Mouse (Mus musculus): Measurements from ENCODE around the gene Gcm2. TPM values are rescaled to one million over a fixed set of nuclear protein-coding genes. Genes with fewer than 3 reads are reported as not detected.

The Gcm2 gene
- polyA plus RNA-seq, 1 experiment from 2014 or later, result not detected

DNA sequence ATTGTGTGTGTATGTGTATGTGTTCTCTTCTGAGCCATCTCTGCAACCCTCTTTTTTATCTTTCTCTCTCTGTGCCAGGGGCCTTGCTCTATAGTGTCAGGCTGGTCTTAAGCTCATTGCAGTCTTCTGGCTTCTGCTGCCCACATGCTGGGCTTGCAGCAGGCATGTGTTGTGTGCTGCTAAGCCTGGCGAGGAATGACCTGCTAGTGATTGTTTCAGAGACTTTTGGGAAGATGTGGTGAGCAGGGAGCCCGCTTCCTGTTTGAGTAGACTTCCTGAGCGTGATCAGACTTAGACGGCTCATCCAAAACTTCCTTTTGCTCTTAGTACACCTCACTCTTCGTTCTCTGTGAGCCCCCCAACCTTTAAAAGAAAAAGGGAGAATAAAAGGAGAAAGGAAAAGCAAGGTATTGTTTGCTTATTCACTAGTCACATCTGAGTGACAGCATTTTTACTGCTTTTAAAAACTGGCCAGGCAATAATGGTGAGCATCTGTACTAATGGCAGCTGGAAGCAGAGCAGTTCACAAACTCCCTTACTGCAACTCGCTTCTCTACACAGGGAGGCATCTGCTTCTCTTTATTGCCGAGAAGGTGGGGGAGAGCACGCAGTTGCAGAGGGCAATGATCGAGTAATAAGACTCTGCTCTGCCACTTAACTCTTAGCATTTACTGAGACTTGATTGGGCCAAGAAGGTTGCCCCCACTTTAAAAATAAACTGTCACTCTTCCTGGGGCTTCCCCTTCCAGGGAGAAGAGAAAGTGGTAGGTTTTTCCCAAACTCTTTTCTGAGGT, 8.5 kb upstream of the Gcm2 start:
- 30% methylated on average over 9 of the region's 9 CpGs for WGBS
- Histone ChIP-seq H3K9me3 (ENCODE audit: control insufficient read depth, low read length) (no peaks in the 10 kb centered on the region), H3K27me3 (replicated peaks; ENCODE audit: control insufficient read depth, insufficient read depth, low read length) (0 out of 2 replicates have a peak, but pooled peaks cover 4% of the 10 kb centered on the region), H3K4me2 (ENCODE audit: low read length) (no peak overlapping the region), H3K36me3 (ENCODE audit: control insufficient read depth, insufficient read depth) (no peaks in the 10 kb centered on the region), H3K4me1 (replicated peaks; ENCODE audit: control insufficient read depth, insufficient read depth, low read length) (no peaks in the 10 kb centered on the region), H3K27ac (ENCODE audit: low read length) (no peak overlapping the region), H3K9ac (replicated peaks; ENCODE audit: low read depth, low read length) (no peak overlapping the region), H3K4me3 (replicated peaks; ENCODE audit: low read length) (no peak overlapping the region)
- ATAC-seq, result no peak

DNA sequence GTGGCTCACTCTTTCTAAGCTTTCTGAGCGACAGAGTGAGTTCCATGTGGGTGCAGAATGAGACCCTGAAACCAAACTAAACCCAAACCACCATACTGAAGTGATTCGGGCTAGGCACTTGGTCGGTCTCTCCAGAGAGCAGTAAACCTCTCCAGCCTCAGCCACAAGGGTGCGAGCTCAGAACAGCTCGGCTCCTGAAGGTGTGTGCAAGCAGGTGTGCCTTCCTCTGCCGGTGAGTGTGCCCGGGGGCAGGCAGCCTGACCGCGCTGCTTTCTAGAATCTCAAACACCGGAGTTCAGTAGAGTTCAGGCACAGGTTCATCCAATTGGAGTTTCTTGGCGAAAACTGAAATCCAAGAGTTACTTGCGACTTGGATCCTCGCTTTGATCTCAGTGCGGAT, 3.1 kb upstream of the Gcm2 start, which contains the start of gene Sycp2l:
TSS of gene Sycp2l (plus strand) at position 368 of the 400 bp plus-strand sequence.
- no peak within 1 kb of the TSS for H3K4me3 ChIP-seq (replicated peaks; ENCODE audit: low read length)
- 29% methylated on average over 14 of the region's 14 CpGs for WGBS

DNA sequence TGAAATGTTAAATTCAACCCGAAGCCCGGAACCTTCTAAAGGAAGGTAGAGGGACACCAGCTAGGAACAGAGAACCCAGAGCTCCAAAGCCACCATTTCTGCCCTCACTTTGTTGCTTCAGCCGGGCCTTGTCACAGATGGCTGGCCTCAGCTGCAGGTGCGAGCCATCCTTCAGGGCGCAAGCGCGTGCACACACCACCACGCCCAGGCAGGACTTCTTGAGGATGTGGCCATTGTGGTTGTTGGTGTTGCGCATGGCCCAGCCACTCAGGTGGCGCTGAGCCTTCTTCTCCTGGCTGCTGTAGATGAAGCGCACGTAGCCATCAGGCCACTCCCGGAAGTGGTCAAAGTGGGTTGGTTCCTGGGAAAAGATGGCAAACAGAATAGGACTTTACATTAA, 5.3 kb downstream of the Gcm2 start:
- ATAC-seq, result no peak

More for the DNA sequence above, 3.1 kb upstream of the Gcm2 start, which contains the start of gene Sycp2l:
- H3K9ac ChIP-seq (replicated peaks; ENCODE audit: low read depth, low read length), result no peak within 1 kb of the TSS
- no peak within 1 kb of the TSS for H3K27ac ChIP-seq (ENCODE audit: low read length)
- no peaks in the 10 kb centered on the region for H3K36me3 ChIP-seq (ENCODE audit: control insufficient read depth, insufficient read depth)
- 0 out of 2 replicates have a peak within 1 kb of the TSS, but pooled peaks have one; percentile 7 for H3K4me2 ChIP-seq (ENCODE audit: low read length)
- no peaks in the 10 kb centered on the region for H3K4me1 ChIP-seq (replicated peaks; ENCODE audit: control insufficient read depth, insufficient read depth, low read length)
- 0 out of 2 replicates have a peak, but pooled peaks cover 7% of the 10 kb centered on the region for H3K27me3 ChIP-seq (replicated peaks; ENCODE audit: control insufficient read depth, insufficient read depth, low read length)
- ATAC-seq, result no peak
- H3K9me3 ChIP-seq (ENCODE audit: control insufficient read depth, low read length), result no peaks in the 10 kb centered on the region

DNA sequence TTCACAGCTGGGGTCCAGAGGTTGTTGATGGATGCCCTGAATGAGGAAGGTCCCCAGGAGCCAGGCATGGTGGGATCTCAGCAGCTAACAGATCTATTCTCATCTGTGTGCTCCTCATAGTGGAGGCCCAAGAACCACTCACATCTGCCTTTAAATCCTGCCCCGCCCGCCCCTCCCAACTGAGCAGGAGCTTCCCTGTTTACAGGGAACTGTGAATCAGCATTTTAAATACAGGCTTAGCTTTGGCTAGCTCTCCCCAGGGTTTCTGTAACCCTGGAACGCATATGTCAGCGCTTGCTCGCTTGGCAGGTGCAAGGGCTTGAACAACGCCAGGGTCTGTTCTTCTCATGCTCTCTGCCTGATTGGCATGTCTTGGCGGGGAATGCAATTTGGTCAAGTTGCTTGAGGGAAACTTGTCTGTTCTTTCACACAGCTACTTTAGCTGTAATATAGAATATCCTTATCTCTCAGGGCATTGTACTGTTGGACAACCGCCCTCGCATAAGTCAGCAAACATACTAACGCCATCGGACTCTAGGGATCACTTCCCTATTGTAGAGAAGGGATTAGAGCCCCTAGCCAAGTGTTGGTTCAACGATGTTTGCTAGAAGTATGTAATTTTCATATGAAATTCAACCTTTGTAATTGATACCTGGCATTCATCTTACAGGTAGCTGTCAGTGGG, 6.9 kb downstream of the Gcm2 start:
- H3K4me1 ChIP-seq (replicated peaks; ENCODE audit: control insufficient read depth, insufficient read depth, low read length), result no peaks in the 10 kb centered on the region
- H3K4me3 ChIP-seq (replicated peaks; ENCODE audit: low read length), result no peak overlapping the region
- H3K36me3 ChIP-seq (ENCODE audit: control insufficient read depth, insufficient read depth), result no peaks in the 10 kb centered on the region
- WGBS, result 69% methylated on average over 12 of the region's 12 CpGs
- no peak overlapping the region for H3K4me2 ChIP-seq (ENCODE audit: low read length)
- no peak overlapping the region for H3K27ac ChIP-seq (ENCODE audit: low read length)
- H3K27me3 ChIP-seq (replicated peaks; ENCODE audit: control insufficient read depth, insufficient read depth, low read length), result no peaks in the 10 kb centered on the region
- no peaks in the 10 kb centered on the region for H3K9me3 ChIP-seq (ENCODE audit: control insufficient read depth, low read length)
- ATAC-seq, result no peak
- H3K9ac ChIP-seq (replicated peaks; ENCODE audit: low read depth, low read length), result no peak overlapping the region

More for the DNA sequence above, 5.3 kb downstream of the Gcm2 start:
- Histone ChIP-seq H3K27ac (ENCODE audit: low read length) (no peak overlapping the region), H3K27me3 (replicated peaks; ENCODE audit: control insufficient read depth, insufficient read depth, low read length) (no peaks in the 10 kb centered on the region), H3K36me3 (ENCODE audit: control insufficient read depth, insufficient read depth) (no peaks in the 10 kb centered on the region), H3K9me3 (ENCODE audit: control insufficient read depth, low read length) (no peaks in the 10 kb centered on the region), H3K4me1 (replicated peaks; ENCODE audit: control insufficient read depth, insufficient read depth, low read length) (no peaks in the 10 kb centered on the region), H3K4me2 (ENCODE audit: low read length) (no peak overlapping the region), H3K4me3 (replicated peaks; ENCODE audit: low read length) (no peak overlapping the region), H3K9ac (replicated peaks; ENCODE audit: low read depth, low read length) (no peak overlapping the region)
- 96% methylated on average over 13 of the region's 13 CpGs for WGBS

DNA sequence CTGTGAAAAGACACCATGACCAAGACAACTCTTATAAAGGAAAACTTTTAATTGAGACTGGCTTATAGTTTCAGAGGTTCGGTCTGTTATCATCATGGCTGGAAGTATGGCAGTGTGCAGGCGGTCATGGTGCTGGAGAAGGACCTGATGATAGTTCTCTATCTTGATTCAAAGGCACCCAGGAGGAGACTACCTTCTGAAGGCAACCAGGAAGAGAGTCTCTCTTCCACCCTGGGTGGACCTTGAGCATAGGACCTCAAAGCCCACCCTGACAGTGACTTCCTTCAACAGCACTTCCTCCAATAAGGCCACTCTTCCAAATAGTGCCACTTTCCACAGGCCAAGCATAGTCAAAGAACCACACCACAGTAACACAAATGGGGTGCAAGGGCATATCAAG, 10.8 kb downstream of the Gcm2 start:
- H3K9me3 ChIP-seq (ENCODE audit: control insufficient read depth, low read length), result no peaks in the 10 kb centered on the region
- H3K27ac ChIP-seq (ENCODE audit: low read length), result no peak overlapping the region
- H3K36me3 ChIP-seq (ENCODE audit: control insufficient read depth, insufficient read depth), result no peaks in the 10 kb centered on the region
- no peaks in the 10 kb centered on the region for H3K4me1 ChIP-seq (replicated peaks; ENCODE audit: control insufficient read depth, insufficient read depth, low read length)
- H3K27me3 ChIP-seq (replicated peaks; ENCODE audit: control insufficient read depth, insufficient read depth, low read length), result no peaks in the 10 kb centered on the region
- H3K4me2 ChIP-seq (ENCODE audit: low read length), result no peak overlapping the region
- WGBS, result 92% methylated on average over 2 of the region's 2 CpGs
- no peak for ATAC-seq
- no peak overlapping the region for H3K9ac ChIP-seq (replicated peaks; ENCODE audit: low read depth, low read length)
- H3K4me3 ChIP-seq (replicated peaks; ENCODE audit: low read length), result no peak overlapping the region

DNA sequence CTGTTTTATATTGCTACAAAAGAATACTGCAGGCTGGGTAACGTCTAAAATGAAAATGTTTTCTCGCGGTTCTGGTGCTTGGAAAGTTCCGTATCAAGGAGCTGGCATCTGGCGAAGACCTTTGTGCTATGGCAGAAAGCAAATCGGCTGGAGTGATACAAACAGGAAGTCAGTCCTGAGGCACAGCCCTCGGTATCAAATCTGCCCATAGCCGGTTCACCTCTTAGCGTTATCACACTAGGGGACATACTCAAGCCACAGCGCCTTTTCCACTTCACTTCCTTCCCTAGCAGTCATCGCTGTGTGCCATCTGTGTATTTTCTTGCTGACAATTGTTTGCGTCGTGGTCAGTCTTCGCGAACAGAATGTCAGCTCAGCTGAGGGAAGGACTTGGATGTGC, 12.5 kb downstream of the Gcm2 start:
- Histone ChIP-seq H3K9me3 (ENCODE audit: control insufficient read depth, low read length) (no peaks in the 10 kb centered on the region), H3K27ac (ENCODE audit: low read length) (no peak overlapping the region), H3K9ac (replicated peaks; ENCODE audit: low read depth, low read length) (no peak overlapping the region), H3K4me1 (replicated peaks; ENCODE audit: control insufficient read depth, insufficient read depth, low read length) (no peaks in the 10 kb centered on the region), H3K36me3 (ENCODE audit: control insufficient read depth, insufficient read depth) (no peaks in the 10 kb centered on the region), H3K27me3 (replicated peaks; ENCODE audit: control insufficient read depth, insufficient read depth, low read length) (no peaks in the 10 kb centered on the region), H3K4me2 (ENCODE audit: low read length) (no peak overlapping the region), H3K4me3 (replicated peaks; ENCODE audit: low read length) (no peak overlapping the region)
- 89% methylated on average over 15 of the region's 15 CpGs for whole genome bisulfite sequencing
- no peak for ATAC-seq

DNA sequence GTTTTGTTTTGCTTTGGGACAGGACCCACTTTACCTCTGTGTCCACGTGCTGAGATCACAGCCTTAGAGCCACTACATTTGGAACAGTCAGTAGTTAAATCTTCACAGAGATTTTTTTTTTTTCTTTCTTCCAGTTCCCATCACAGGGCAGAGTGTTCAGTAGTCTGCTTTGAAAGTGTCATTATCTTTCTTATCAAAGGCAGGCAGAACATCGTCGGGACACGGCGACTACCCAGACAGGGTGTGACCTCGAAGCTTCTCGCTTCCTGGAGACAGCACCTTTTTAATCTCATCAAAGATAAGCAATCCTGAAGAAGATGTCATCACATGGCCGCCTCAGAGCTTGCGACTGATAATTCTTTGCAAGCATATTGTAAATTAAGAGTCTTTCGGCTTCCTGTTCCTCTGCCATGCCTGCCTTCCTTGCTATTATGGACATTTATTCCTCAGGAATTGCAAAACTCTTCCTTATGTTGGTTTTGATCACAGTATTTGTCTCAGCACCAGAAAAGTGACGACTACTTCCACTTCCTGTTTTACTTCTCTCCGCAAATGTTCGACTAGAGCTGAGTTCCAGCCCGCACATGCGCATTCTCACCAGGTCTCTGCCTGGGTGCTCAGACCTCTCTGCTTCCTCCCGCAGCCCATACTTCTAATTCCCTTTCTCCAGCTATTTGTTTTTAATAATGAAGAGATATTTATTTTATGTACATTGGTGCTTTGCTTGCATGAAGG, 13.3 kb downstream of the Gcm2 start:
- H3K9ac ChIP-seq (replicated peaks; ENCODE audit: low read depth, low read length), result no peak overlapping the region
- no peak overlapping the region for H3K4me3 ChIP-seq (replicated peaks; ENCODE audit: low read length)
- ATAC-seq, result no peak
- 87% methylated on average over 16 of the region's 16 CpGs for WGBS
- H3K4me1 ChIP-seq (replicated peaks; ENCODE audit: control insufficient read depth, insufficient read depth, low read length), result no peaks in the 10 kb centered on the region
- no peak overlapping the region for H3K27ac ChIP-seq (ENCODE audit: low read length)
- no peaks in the 10 kb centered on the region for H3K9me3 ChIP-seq (ENCODE audit: control insufficient read depth, low read length)
- no peak overlapping the region for H3K4me2 ChIP-seq (ENCODE audit: low read length)
- H3K27me3 ChIP-seq (replicated peaks; ENCODE audit: control insufficient read depth, insufficient read depth, low read length), result no peaks in the 10 kb centered on the region
- H3K36me3 ChIP-seq (ENCODE audit: control insufficient read depth, insufficient read depth), result no peaks in the 10 kb centered on the region

DNA sequence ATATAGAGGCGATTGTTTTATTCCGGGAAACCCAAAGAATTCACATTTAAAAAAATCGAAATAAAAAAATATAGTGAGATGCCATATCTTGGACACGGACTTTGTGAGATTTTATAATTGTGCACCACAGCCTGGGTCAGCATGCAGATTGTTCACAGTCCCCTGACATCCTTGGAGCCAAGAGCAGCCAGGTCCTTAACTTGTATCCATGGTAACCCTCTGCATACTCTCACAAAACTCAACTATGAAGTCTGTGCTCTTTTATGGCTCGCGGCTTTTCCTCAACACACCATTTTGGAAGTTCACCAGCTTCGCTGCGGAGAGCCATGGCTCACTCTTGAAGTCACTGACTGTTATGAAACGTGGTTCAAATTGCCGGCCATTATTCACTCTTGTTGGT, 16.7 kb downstream of the Gcm2 start:
- Histone ChIP-seq H3K4me1 (replicated peaks; ENCODE audit: control insufficient read depth, insufficient read depth, low read length) (no peaks in the 10 kb centered on the region), H3K27ac (ENCODE audit: low read length) (no peak overlapping the region), H3K27me3 (replicated peaks; ENCODE audit: control insufficient read depth, insufficient read depth, low read length) (no peaks in the 10 kb centered on the region), H3K4me2 (ENCODE audit: low read length) (no peak overlapping the region), H3K9me3 (ENCODE audit: control insufficient read depth, low read length) (no peaks in the 10 kb centered on the region), H3K9ac (replicated peaks; ENCODE audit: low read depth, low read length) (no peak overlapping the region), H3K4me3 (replicated peaks; ENCODE audit: low read length) (no peak overlapping the region), H3K36me3 (ENCODE audit: control insufficient read depth, insufficient read depth) (no peaks in the 10 kb centered on the region)
- ATAC-seq, result no peak
- WGBS, result 80% methylated on average over 10 of the region's 10 CpGs

DNA sequence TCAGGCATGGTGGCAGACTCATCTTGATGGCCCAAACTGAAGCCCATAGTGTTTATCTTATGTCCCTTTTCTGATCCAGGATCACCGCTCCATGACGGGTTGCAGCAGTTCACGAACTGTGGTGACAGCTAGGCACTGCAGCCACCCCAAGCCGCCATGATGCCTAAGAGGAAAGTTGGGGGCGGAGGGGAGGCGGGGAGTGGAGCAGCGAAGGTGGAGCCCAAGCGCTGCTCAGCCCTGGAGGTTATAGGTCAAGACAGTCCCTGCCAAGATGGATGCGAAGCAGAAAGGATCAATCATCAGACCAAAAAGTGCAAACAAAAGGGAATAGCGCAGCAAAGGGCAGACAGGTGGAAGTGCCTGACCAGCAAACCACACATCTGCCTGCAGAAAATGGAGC, 19.6 kb downstream of the Gcm2 start:
- 44% methylated on average over 10 of the region's 10 CpGs for WGBS
- no peaks in the 10 kb centered on the region for H3K4me1 ChIP-seq (replicated peaks; ENCODE audit: control insufficient read depth, insufficient read depth, low read length)
- H3K4me3 ChIP-seq (replicated peaks; ENCODE audit: low read length), result no peak overlapping the region
- no peaks in the 10 kb centered on the region for H3K36me3 ChIP-seq (ENCODE audit: control insufficient read depth, insufficient read depth)
- H3K27me3 ChIP-seq (replicated peaks; ENCODE audit: control insufficient read depth, insufficient read depth, low read length), result no peaks in the 10 kb centered on the region
- no peak overlapping the region for H3K27ac ChIP-seq (ENCODE audit: low read length)
- no peak overlapping the region for H3K9ac ChIP-seq (replicated peaks; ENCODE audit: low read depth, low read length)
- no peak for ATAC-seq
- no peak overlapping the region for H3K4me2 ChIP-seq (ENCODE audit: low read length)
- H3K9me3 ChIP-seq (ENCODE audit: control insufficient read depth, low read length), result no peaks in the 10 kb centered on the region
